Mouse (Mus musculus): ENCODE measurements around the gene Gpr137. TPM values are rescaled to one million over a fixed set of nuclear protein-coding genes. Genes with fewer than 3 reads are reported as not detected.

Gpr137 gene
- total and polyA plus RNA-seq, 3 experiments, result 22.8 to 32.1 (median 24.9) TPM

DNA sequence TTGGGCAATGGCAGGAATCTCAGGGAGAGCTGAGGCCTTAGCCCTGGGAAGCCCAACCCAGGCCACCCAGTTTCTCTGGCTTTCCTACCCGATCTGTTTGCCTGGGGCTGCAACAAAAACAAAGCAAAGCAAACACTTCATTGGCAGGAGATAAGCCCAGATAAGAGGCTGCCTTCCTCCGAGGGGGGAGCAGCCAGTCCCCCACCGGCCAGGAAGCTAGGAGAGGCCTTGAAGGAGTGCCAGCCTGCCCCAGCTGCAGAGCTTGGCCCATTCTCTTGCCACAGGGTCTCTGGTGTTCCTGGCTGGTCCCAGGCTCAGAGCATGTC is 10.4 kb upstream of the Gpr137 start:
- TF ChIP-seq POLR2AphosphoS5 (IDR thresholded peaks at IDR 0.05; ENCODE audit: insufficient replicate concordance, low read depth, low read length) (no peak), TAL1 (conservative IDR thresholded peaks at IDR 0.05; ENCODE audit: low read depth, low read length) (no peak), GATA2 (IDR thresholded peaks at IDR 0.05; ENCODE audit: borderline replicate concordance, low read depth, low read length) (no peak)
- DNase-seq (ENCODE audit: low spot score) (peak; percentile 34), ATAC-seq (ENCODE audit: extremely low read depth, insufficient number of reproducible peaks, low FRiP score, poor library complexity, severe bottlenecking) (no peak)
- Histone ChIP-seq H3K9me3 (replicated peaks) (no peaks in the 10 kb centered on the region), H3K36me3 (replicated peaks) (peaks cover 75% of the 10 kb centered on the region), H3K27me3 (ENCODE audit: insufficient read depth, low read length) (no peaks in the 10 kb centered on the region), H3K4me1 (ENCODE audit: insufficient read depth, low read depth, low read length) (peaks cover 61% of the 10 kb centered on the region), H3K4me3 (ENCODE audit: low read depth, low read length) (peak overlapping the region; percentile 80; the same call in 1 of the 2 replicates)

DNA sequence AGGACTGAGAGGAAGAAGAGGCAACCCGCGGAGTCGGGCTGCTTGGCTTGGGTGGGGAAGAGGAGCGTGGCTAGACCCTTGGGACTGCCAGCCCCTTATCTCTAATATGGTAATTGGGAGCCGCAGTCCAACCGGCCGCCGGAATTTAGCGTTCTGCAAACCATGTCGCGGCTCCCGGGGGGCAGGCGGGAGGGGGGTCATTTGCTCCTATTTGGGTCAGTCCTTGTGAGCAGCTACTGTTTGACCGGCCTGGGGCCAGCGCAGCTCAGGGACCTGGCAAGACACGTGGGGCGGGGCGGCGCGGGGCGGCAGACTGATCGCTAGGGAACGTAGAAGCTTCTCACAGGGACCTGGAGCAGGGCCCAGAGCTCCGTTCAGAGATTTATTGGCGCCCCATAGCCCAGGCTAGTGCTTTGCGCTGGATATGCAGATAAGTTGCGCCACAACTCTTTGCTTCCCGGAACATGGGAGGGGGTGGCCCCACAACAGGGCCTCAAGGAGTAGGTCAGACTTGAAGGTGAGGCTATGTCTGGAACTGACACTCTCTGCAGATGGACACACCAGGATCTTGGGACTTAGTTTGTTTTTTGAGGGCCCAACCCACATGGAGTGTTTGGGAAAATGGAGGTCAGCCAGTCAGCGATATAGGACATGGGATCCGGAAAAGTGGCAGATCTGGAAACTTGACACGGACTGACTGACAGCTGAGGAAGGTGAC is 9.9 kb upstream of the Gpr137 start:
- no peak for ATAC-seq (ENCODE audit: extremely low read depth, insufficient number of reproducible peaks, low FRiP score, poor library complexity, severe bottlenecking)
- peaks cover 62% of the 10 kb centered on the region for H3K4me1 ChIP-seq (ENCODE audit: insufficient read depth, low read depth, low read length)
- no peaks in the 10 kb centered on the region for H3K27me3 ChIP-seq (ENCODE audit: insufficient read depth, low read length)
- TF ChIP-seq CTCF (IDR thresholded peaks at IDR 0.05; ENCODE audit: low read depth, low read length) (no peak), POLR2AphosphoS5 (IDR thresholded peaks at IDR 0.05; ENCODE audit: insufficient replicate concordance, low read depth, low read length) (no peak), GATA2 (IDR thresholded peaks at IDR 0.05; ENCODE audit: borderline replicate concordance, low read depth, low read length) (no peak), GATA1 (IDR thresholded peaks at IDR 0.05; ENCODE audit: borderline replicate concordance, low read length) (no peak), TAL1 (conservative IDR thresholded peaks at IDR 0.05; ENCODE audit: low read depth, low read length) (no peak)
- DNase-seq (ENCODE audit: low spot score), result peak; percentile 50
- no peaks in the 10 kb centered on the region for H3K9me3 ChIP-seq (replicated peaks)
- H3K36me3 ChIP-seq (replicated peaks), result peaks cover 72% of the 10 kb centered on the region
- peak overlapping the region; percentile 80 for H3K4me3 ChIP-seq (ENCODE audit: low read depth, low read length)

DNA sequence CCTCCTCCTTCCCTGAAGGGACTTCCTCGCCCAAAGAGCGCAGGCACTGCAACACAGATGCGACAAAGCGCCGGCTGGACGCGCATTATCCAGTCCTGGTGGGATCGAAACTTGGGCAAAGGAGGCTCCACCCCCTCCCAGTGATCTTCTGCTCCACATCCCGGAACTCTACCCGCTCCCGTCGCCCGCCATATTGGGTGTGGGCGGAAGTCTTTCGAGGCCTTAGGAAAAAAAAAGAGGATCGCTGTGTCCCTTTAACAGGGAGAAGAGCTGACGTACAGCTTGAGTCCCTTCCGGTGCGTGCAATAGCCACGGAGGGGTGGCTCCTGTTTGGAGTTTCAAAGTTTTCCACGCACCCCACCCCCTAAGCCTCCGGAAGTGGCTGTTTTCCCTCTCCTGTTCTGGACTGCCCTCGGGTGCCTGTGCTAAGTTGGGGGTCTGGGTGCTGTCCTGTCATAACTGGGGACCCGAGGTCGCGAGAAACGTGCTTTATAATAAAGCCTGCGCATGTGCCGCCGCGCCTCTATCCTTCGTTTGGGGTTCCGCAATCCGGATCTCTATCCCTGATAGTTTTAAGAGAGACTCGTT is 9.2 kb upstream of the Gpr137 start:
- TF ChIP-seq GATA1 (IDR thresholded peaks at IDR 0.05; ENCODE audit: borderline replicate concordance, low read length), result no peak
- peak; percentile 71 for ATAC-seq (ENCODE audit: extremely low read depth, insufficient number of reproducible peaks, low FRiP score, poor library complexity, severe bottlenecking)
- H3K4me3 ChIP-seq (ENCODE audit: low read depth, low read length), result peak overlapping the region; percentile 80
- no peaks in the 10 kb centered on the region for H3K9me3 ChIP-seq (replicated peaks)
- peaks cover 72% of the 10 kb centered on the region for H3K36me3 ChIP-seq (replicated peaks)
- H3K27me3 ChIP-seq (ENCODE audit: insufficient read depth, low read length), result no peaks in the 10 kb centered on the region
- H3K4me1 ChIP-seq (ENCODE audit: insufficient read depth, low read depth, low read length), result peaks cover 62% of the 10 kb centered on the region
- DNase-seq (ENCODE audit: low spot score), result peak; percentile 85

DNA sequence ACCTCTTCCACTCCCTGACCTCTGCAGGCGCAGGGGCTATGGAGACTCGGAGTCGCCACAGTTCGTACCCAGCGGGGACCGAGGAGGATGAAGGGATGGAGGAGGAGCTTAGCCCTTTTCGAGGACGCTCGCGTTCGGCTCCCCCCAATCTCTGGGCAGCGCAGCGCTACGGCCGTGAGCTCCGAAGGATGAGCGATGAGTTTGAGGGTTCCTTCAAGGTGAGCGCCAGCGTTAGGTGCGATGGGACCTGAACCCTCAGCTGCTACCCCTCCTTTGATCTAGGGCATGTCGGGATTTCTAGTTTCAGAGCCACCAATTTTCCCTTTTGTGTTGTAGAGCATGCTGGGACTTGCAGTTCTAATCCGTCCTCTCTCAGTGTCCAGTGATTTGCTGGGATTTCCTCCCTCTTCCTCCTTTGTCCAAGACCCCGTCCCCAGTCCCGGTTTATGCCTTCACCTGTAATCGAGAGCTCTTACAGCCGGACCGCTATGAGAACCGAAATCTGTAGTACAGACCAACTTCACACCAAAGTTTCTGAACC is 8.4 kb upstream of the Gpr137 start:
- TF ChIP-seq TAL1 (conservative IDR thresholded peaks at IDR 0.05; ENCODE audit: low read depth, low read length), result no peak
- no peak for TF ChIP-seq GATA1 (IDR thresholded peaks at IDR 0.05; ENCODE audit: borderline replicate concordance, low read length)
- no peak for TF ChIP-seq GATA2 (IDR thresholded peaks at IDR 0.05; ENCODE audit: borderline replicate concordance, low read depth, low read length)
- TF ChIP-seq POLR2AphosphoS5 (IDR thresholded peaks at IDR 0.05; ENCODE audit: insufficient replicate concordance, low read depth, low read length), result no peak; the same call in 1 of the 2 replicates
- TF ChIP-seq CTCF (IDR thresholded peaks at IDR 0.05; ENCODE audit: low read depth, low read length), result no peak
- H3K36me3 ChIP-seq (replicated peaks), result peaks cover 72% of the 10 kb centered on the region
- H3K4me1 ChIP-seq (ENCODE audit: insufficient read depth, low read depth, low read length), result peaks cover 69% of the 10 kb centered on the region
- no peak for ATAC-seq (ENCODE audit: extremely low read depth, insufficient number of reproducible peaks, low FRiP score, poor library complexity, severe bottlenecking)
- peak overlapping the region; percentile 80 for H3K4me3 ChIP-seq (ENCODE audit: low read depth, low read length)
- DNase-seq (ENCODE audit: low spot score), result peak; percentile 26
- H3K9me3 ChIP-seq (replicated peaks), result no peaks in the 10 kb centered on the region
- H3K27me3 ChIP-seq (ENCODE audit: insufficient read depth, low read length), result no peaks in the 10 kb centered on the region

DNA sequence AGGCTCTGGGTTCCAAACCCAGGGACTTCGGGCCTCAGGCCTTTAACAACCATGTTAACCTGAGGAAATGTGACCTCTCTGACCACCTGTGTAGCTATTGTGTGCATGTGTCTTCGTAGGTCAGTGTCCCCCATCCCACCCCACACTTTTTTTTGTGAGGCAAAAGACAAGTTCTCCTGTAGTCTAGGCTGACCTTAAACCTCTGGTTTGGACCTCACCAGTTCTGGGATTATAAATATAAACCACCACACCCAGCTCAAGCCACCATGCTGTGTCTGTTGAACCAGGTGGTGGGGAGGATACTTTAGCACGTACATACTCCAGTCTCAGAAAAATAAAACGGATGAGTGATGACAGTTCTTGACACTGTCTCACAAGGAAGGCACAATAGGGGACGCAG is 7.7 kb upstream of the Gpr137 start:
- no peak for DNase-seq (ENCODE audit: low spot score)
- peaks cover 69% of the 10 kb centered on the region for H3K4me1 ChIP-seq (ENCODE audit: insufficient read depth, low read depth, low read length)
- TF ChIP-seq TAL1 (conservative IDR thresholded peaks at IDR 0.05; ENCODE audit: low read depth, low read length) (no peak), GATA2 (IDR thresholded peaks at IDR 0.05; ENCODE audit: borderline replicate concordance, low read depth, low read length) (no peak), CTCF (IDR thresholded peaks at IDR 0.05; ENCODE audit: low read depth, low read length) (no peak), GATA1 (IDR thresholded peaks at IDR 0.05; ENCODE audit: borderline replicate concordance, low read length) (no peak), POLR2AphosphoS5 (IDR thresholded peaks at IDR 0.05; ENCODE audit: insufficient replicate concordance, low read depth, low read length) (no peak)
- H3K27me3 ChIP-seq (ENCODE audit: insufficient read depth, low read length), result no peaks in the 10 kb centered on the region
- ATAC-seq (ENCODE audit: extremely low read depth, insufficient number of reproducible peaks, low FRiP score, poor library complexity, severe bottlenecking), result no peak
- no peak overlapping the region; the same call in 1 of the 2 replicates for H3K4me3 ChIP-seq (ENCODE audit: low read depth, low read length)
- no peaks in the 10 kb centered on the region for H3K9me3 ChIP-seq (replicated peaks)
- H3K36me3 ChIP-seq (replicated peaks), result peaks cover 72% of the 10 kb centered on the region

DNA sequence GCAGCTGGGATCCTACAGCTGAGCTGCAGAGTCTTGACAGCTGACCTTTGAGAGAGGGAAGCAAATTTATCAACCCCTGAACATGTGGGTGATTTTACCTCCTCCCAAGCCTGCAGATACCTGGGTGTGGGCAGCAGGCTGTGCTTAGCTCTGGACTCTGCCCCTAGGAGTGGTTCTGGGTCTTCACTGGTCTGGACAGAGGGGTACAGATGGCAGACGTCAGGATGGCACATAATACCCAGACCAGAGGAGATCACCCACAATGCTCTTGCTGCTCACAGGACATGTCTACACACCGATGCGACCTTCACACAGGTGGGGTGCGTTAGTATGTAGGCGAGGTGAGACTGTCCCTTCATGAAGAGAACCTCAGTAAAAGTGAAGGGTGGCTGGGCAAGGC is 7.3 kb upstream of the Gpr137 start:
- peaks cover 69% of the 10 kb centered on the region for H3K4me1 ChIP-seq (ENCODE audit: insufficient read depth, low read depth, low read length)
- H3K9me3 ChIP-seq (replicated peaks), result no peaks in the 10 kb centered on the region
- H3K36me3 ChIP-seq (replicated peaks), result peaks cover 69% of the 10 kb centered on the region
- no peak overlapping the region for H3K4me3 ChIP-seq (ENCODE audit: low read depth, low read length)
- ATAC-seq (ENCODE audit: extremely low read depth, insufficient number of reproducible peaks, low FRiP score, poor library complexity, severe bottlenecking) (no peak), DNase-seq (ENCODE audit: low spot score) (no peak)
- no peak for TF ChIP-seq GATA1 (IDR thresholded peaks at IDR 0.05; ENCODE audit: borderline replicate concordance, low read length)
- no peak for TF ChIP-seq POLR2AphosphoS5 (IDR thresholded peaks at IDR 0.05; ENCODE audit: insufficient replicate concordance, low read depth, low read length)
- TF ChIP-seq CTCF (IDR thresholded peaks at IDR 0.05; ENCODE audit: low read depth, low read length), result no peak
- no peak for TF ChIP-seq GATA2 (IDR thresholded peaks at IDR 0.05; ENCODE audit: borderline replicate concordance, low read depth, low read length)
- TF ChIP-seq TAL1 (conservative IDR thresholded peaks at IDR 0.05; ENCODE audit: low read depth, low read length), result no peak
- no peaks in the 10 kb centered on the region for H3K27me3 ChIP-seq (ENCODE audit: insufficient read depth, low read length)
